Mouse (Mus musculus) ES-Bruce4 (cell line): ENCODE data around the gene Vamp4. TPM values are rescaled to one million over a fixed set of nuclear protein-coding genes. Genes with fewer than 3 reads are reported as not detected.

Experiments
- H3K27ac ChIP-seq: 2 replicates; pipeline ENCODE4 v1.5.1; 2012; ENCODE audit warnings: low read length, inconsistent platforms; ENCODE audit not compliant: insufficient read depth
- H3K27me3 ChIP-seq: 2 replicates; pipeline ENCODE4 v1.6.1; 2012; ENCODE audit warnings: mild to moderate bottlenecking, low read length, inconsistent platforms; ENCODE audit not compliant: control insufficient read depth, poor library complexity, insufficient read depth, severe bottlenecking
- H3K36me3 ChIP-seq: 2 replicates; pipeline ENCODE4 v1.6.1; 2012; ENCODE audit warnings: inconsistent platforms, mild to moderate bottlenecking, low read length, moderate library complexity; ENCODE audit not compliant: control insufficient read depth, poor library complexity, insufficient read depth, severe bottlenecking
- H3K4me1 ChIP-seq: one replicate; pipeline ENCODE4 v1.8.1; 2011; ENCODE audit warnings: low read length; ENCODE audit not compliant: control insufficient read depth, insufficient read depth
- H3K4me3 ChIP-seq: 2 replicates; pipeline ENCODE4 v1.5.1; 2011; ENCODE audit warnings: low read depth, mild to moderate bottlenecking, low read length
- H3K9ac ChIP-seq: 2 replicates; pipeline ENCODE4 v1.6.1; 2012; ENCODE audit warnings: low read depth, mild to moderate bottlenecking, inconsistent platforms; ENCODE audit not compliant: poor library complexity, severe bottlenecking
- H3K9me3 ChIP-seq: replicated peaks from 2 replicates; pipeline ENCODE4 v1.6.1; 2012; ENCODE audit warnings: mild to moderate bottlenecking, low read length, inconsistent platforms; ENCODE audit not compliant: control insufficient read depth, poor library complexity, insufficient read depth, severe bottlenecking
- CTCF ChIP-seq: IDR thresholded peaks from one replicate; pipeline ENCODE4 v1.8.1; 2011; ENCODE audit warnings: low read depth, low read length
- EP300 ChIP-seq: IDR thresholded peaks from 2 replicates; pipeline ENCODE4 v1.6.1; 2011; ENCODE audit warnings: low read depth, low read length; ENCODE audit not compliant: insufficient read depth
- POLR2A ChIP-seq: IDR thresholded peaks from one replicate; pipeline ENCODE4 v1.8.1; 2011; ENCODE audit warnings: low read length; ENCODE audit not compliant: insufficient read depth
- polyA plus RNA-seq: library from polyadenylated mRNA; stranded (reverse); fragments of >200 nt; gene quantifications from 2 replicates; pipeline ENCODE4 v1.2.4, GENCODE M21; 2011; ENCODE audit warnings: low read depth; ENCODE audit not compliant: missing spikeins, insufficient read depth, insufficient read length

The Vamp4 gene
- polyA plus RNA-seq, 1 experiment: 31.1 TPM

- TF ChIP-seq POLR2A (no peak), CTCF (no peak), EP300 (no peak)
- Histone ChIP-seq H3K27ac (no peak overlapping the region), H3K9me3 (no peaks in the 10 kb centered on the region), H3K4me1 (no peaks in the 10 kb centered on the region), H3K4me3 (no peak overlapping the region), H3K36me3 (peaks cover 39% of the 10 kb centered on the region), H3K9ac (no peak overlapping the region), H3K27me3 (no peaks in the 10 kb centered on the region)
Measured at GRCm38 (mm10) chr1:162543231-162543630, 27.1 kb upstream of the Vamp4 start.

- Histone ChIP-seq H3K9ac (peak overlapping the region; percentile 58), H3K27ac (no peak overlapping the region), H3K4me1 (no peaks in the 10 kb centered on the region), H3K27me3 (no peaks in the 10 kb centered on the region), H3K4me3 (peak overlapping the region; percentile 68), H3K36me3 (peaks cover 13% of the 10 kb centered on the region), H3K9me3 (no peaks in the 10 kb centered on the region)
- TF ChIP-seq POLR2A: no peak
- no peak for TF ChIP-seq CTCF
- no peak for TF ChIP-seq EP300
Measured at GRCm38 (mm10) chr1:162547607-162548006, 22.7 kb upstream of the Vamp4 start.

GRCm38 (mm10) chr1:162548016-162548916 is 22.0 kb upstream of the Vamp4 start, which contains the start of gene Mettl13:
Gene Mettl13 (minus strand): TSS chr1:162548551.
- TF ChIP-seq EP300 (0 out of 2 replicates have a peak, but pooled peaks have one; percentile 3), CTCF (no peak), POLR2A (peak; percentile 46)
- Histone ChIP-seq H3K9me3 (no peaks in the 10 kb centered on the region), H3K4me1 (no peaks in the 10 kb centered on the region), H3K9ac (peak within 1 kb of the TSS; percentile 58), H3K36me3 (peaks cover 7% of the 10 kb centered on the region), H3K27me3 (no peaks in the 10 kb centered on the region), H3K4me3 (peak within 1 kb of the TSS; percentile 68), H3K27ac (no peak within 1 kb of the TSS)

GRCm38 (mm10) chr1:162548917-162549613 is 21.2 kb upstream of the Vamp4 start:
- Histone ChIP-seq H3K27me3 (no peaks in the 10 kb centered on the region), H3K4me3 (no peak overlapping the region), H3K9me3 (no peaks in the 10 kb centered on the region), H3K9ac (peak overlapping the region; percentile 51; the same call in 1 of the 2 replicates), H3K27ac (no peak overlapping the region), H3K4me1 (no peaks in the 10 kb centered on the region), H3K36me3 (peaks cover 4% of the 10 kb centered on the region)
- TF ChIP-seq EP300 (no peak), POLR2A (no peak), CTCF (no peak)

- no peak overlapping the region for H3K9ac ChIP-seq
- no peaks in the 10 kb centered on the region for H3K27me3 ChIP-seq
- no peaks in the 10 kb centered on the region for H3K4me1 ChIP-seq
- TF ChIP-seq CTCF (no peak), EP300 (no peak), POLR2A (no peak)
- 0 out of 2 replicates have a peak, but pooled peaks cover 2% of the 10 kb centered on the region for H3K36me3 ChIP-seq
- H3K4me3 ChIP-seq: no peak overlapping the region
- no peak overlapping the region for H3K27ac ChIP-seq
- H3K9me3 ChIP-seq: no peaks in the 10 kb centered on the region
Measured at GRCm38 (mm10) chr1:162549615-162550283, 20.6 kb upstream of the Vamp4 start.
